Mouse (Mus musculus): ENCODE data around the gene Trappc3. TPM values are rescaled to one million over a fixed set of nuclear protein-coding genes. Genes with fewer than 3 reads are reported as not detected.

Trappc3 gene
- polyA plus RNA-seq, 1 experiment from 2014 or later: 103 TPM

- no peak overlapping the region for H3K27ac ChIP-seq (ENCODE audit: low read length)
- peaks cover 12% of the 10 kb centered on the region for H3K4me1 ChIP-seq (ENCODE audit: control insufficient read depth, insufficient read depth, low read length)
- H3K9me3 ChIP-seq (replicated peaks; ENCODE audit: control insufficient read depth, low read length): no peaks in the 10 kb centered on the region
- H3K27me3 ChIP-seq (ENCODE audit: control insufficient read depth, insufficient read depth, low read length): peaks cover 9% of the 10 kb centered on the region; the same call in 1 of the 2 replicates
- no peaks in the 10 kb centered on the region for H3K36me3 ChIP-seq (ENCODE audit: control insufficient read depth, insufficient read depth, low read length)
- ATAC-seq (ENCODE audit: insufficient read depth, low FRiP score): no peak
- no peak overlapping the region for H3K9ac ChIP-seq (ENCODE audit: low read length)
- WGBS: 78% methylated on average over 8 of the region's 8 CpGs
- no peak overlapping the region for H3K4me2 ChIP-seq (ENCODE audit: low read depth, low read length)
- H3K4me3 ChIP-seq (replicated peaks; ENCODE audit: low read length): no peak overlapping the region
Measured at GRCm38 (mm10) chr4:126283582-126283981, 21.5 kb downstream of the Trappc3 start.

GRCm38 (mm10) chr4:126286492-126286891 lies 24.4 kb downstream of the Trappc3 start, which contains the start of gene Col8a2:
Col8a2 (plus strand) TSS chr4:126286793.
- peaks cover 13% of the 10 kb centered on the region for H3K4me1 ChIP-seq (ENCODE audit: control insufficient read depth, insufficient read depth, low read length)
- peak within 1 kb of the TSS; percentile 75 for H3K9ac ChIP-seq (ENCODE audit: low read length)
- peaks cover 9% of the 10 kb centered on the region; the same call in 1 of the 2 replicates for H3K27me3 ChIP-seq (ENCODE audit: control insufficient read depth, insufficient read depth, low read length)
- peak within 1 kb of the TSS; percentile 56; the same call in 1 of the 2 replicates for H3K27ac ChIP-seq (ENCODE audit: low read length)
- H3K36me3 ChIP-seq (ENCODE audit: control insufficient read depth, insufficient read depth, low read length): no peaks in the 10 kb centered on the region
- peak; percentile 66 for ATAC-seq (ENCODE audit: insufficient read depth, low FRiP score)
- WGBS: 2% methylated on average over 42 of the region's 42 CpGs
- peak within 1 kb of the TSS; percentile 52 for H3K4me3 ChIP-seq (replicated peaks; ENCODE audit: low read length)
- peak within 1 kb of the TSS; percentile 67 for H3K4me2 ChIP-seq (ENCODE audit: low read depth, low read length)
- H3K9me3 ChIP-seq (replicated peaks; ENCODE audit: control insufficient read depth, low read length): no peaks in the 10 kb centered on the region

GRCm38 (mm10) chr4:126287302-126287995 lies 25.3 kb downstream of the Trappc3 start:
- no peaks in the 10 kb centered on the region for H3K9me3 ChIP-seq (replicated peaks; ENCODE audit: control insufficient read depth, low read length)
- peak overlapping the region; percentile 75; the same call in 1 of the 2 replicates for H3K9ac ChIP-seq (ENCODE audit: low read length)
- H3K27me3 ChIP-seq (ENCODE audit: control insufficient read depth, insufficient read depth, low read length): peaks cover 9% of the 10 kb centered on the region; the same call in 1 of the 2 replicates
- peaks cover 13% of the 10 kb centered on the region for H3K4me1 ChIP-seq (ENCODE audit: control insufficient read depth, insufficient read depth, low read length)
- no peaks in the 10 kb centered on the region for H3K36me3 ChIP-seq (ENCODE audit: control insufficient read depth, insufficient read depth, low read length)
- H3K4me3 ChIP-seq (replicated peaks; ENCODE audit: low read length): peak overlapping the region; percentile 52
- ATAC-seq (ENCODE audit: insufficient read depth, low FRiP score): peak; percentile 6; the same call in 1 of the 2 replicates
- peak overlapping the region; percentile 40 for H3K27ac ChIP-seq (ENCODE audit: low read length)
- WGBS: 28% methylated on average over 11 of the region's 11 CpGs
- H3K4me2 ChIP-seq (ENCODE audit: low read depth, low read length): peak overlapping the region; percentile 67

- peak; percentile 5; the same call in 1 of the 2 replicates for ATAC-seq (ENCODE audit: insufficient read depth, low FRiP score)
- peak overlapping the region; percentile 67 for H3K4me2 ChIP-seq (ENCODE audit: low read depth, low read length)
- no peaks in the 10 kb centered on the region for H3K36me3 ChIP-seq (ENCODE audit: control insufficient read depth, insufficient read depth, low read length)
- H3K27me3 ChIP-seq (ENCODE audit: control insufficient read depth, insufficient read depth, low read length): peaks cover 9% of the 10 kb centered on the region; the same call in 1 of the 2 replicates
- H3K4me1 ChIP-seq (ENCODE audit: control insufficient read depth, insufficient read depth, low read length): peaks cover 13% of the 10 kb centered on the region
- no peaks in the 10 kb centered on the region for H3K9me3 ChIP-seq (replicated peaks; ENCODE audit: control insufficient read depth, low read length)
- H3K4me3 ChIP-seq (replicated peaks; ENCODE audit: low read length): peak overlapping the region; percentile 18
- 27% methylated on average over 17 of the region's 17 CpGs for WGBS
- H3K27ac ChIP-seq (ENCODE audit: low read length): peak overlapping the region; percentile 40
- H3K9ac ChIP-seq (ENCODE audit: low read length): peak overlapping the region; percentile 28; the same call in 1 of the 2 replicates
Measured at GRCm38 (mm10) chr4:126288085-126288666, 26.1 kb downstream of the Trappc3 start.

- Histone ChIP-seq H3K27me3 (ENCODE audit: control insufficient read depth, insufficient read depth, low read length) (peaks cover 9% of the 10 kb centered on the region; the same call in 1 of the 2 replicates), H3K9me3 (replicated peaks; ENCODE audit: control insufficient read depth, low read length) (no peaks in the 10 kb centered on the region), H3K4me1 (ENCODE audit: control insufficient read depth, insufficient read depth, low read length) (peaks cover 13% of the 10 kb centered on the region), H3K27ac (ENCODE audit: low read length) (no peak overlapping the region), H3K4me3 (replicated peaks; ENCODE audit: low read length) (no peak overlapping the region), H3K4me2 (ENCODE audit: low read depth, low read length) (no peak overlapping the region), H3K9ac (ENCODE audit: low read length) (no peak overlapping the region), H3K36me3 (ENCODE audit: control insufficient read depth, insufficient read depth, low read length) (no peaks in the 10 kb centered on the region)
- no peak for ATAC-seq (ENCODE audit: insufficient read depth, low FRiP score)
- 84% methylated on average over 8 of the region's 8 CpGs for WGBS
Measured at GRCm38 (mm10) chr4:126290314-126290713, 28.2 kb downstream of the Trappc3 start.

GRCm38 (mm10) chr4:126291196-126291595 lies 29.1 kb downstream of the Trappc3 start:
- no peak overlapping the region for H3K27ac ChIP-seq (ENCODE audit: low read length)
- H3K27me3 ChIP-seq (ENCODE audit: control insufficient read depth, insufficient read depth, low read length): peaks cover 3% of the 10 kb centered on the region; the same call in 1 of the 2 replicates
- H3K4me3 ChIP-seq (replicated peaks; ENCODE audit: low read length): no peak overlapping the region
- no peak overlapping the region; the same call in 1 of the 2 replicates for H3K9ac ChIP-seq (ENCODE audit: low read length)
- no peak for ATAC-seq (ENCODE audit: insufficient read depth, low FRiP score)
- WGBS: 13% methylated on average over 13 of the region's 13 CpGs
- peaks cover 13% of the 10 kb centered on the region for H3K4me1 ChIP-seq (ENCODE audit: control insufficient read depth, insufficient read depth, low read length)
- H3K9me3 ChIP-seq (replicated peaks; ENCODE audit: control insufficient read depth, low read length): no peaks in the 10 kb centered on the region
- no peak overlapping the region for H3K4me2 ChIP-seq (ENCODE audit: low read depth, low read length)
- H3K36me3 ChIP-seq (ENCODE audit: control insufficient read depth, insufficient read depth, low read length): no peaks in the 10 kb centered on the region

- no peak for ATAC-seq (ENCODE audit: insufficient read depth, low FRiP score)
- no peaks in the 10 kb centered on the region for H3K36me3 ChIP-seq (ENCODE audit: control insufficient read depth, insufficient read depth, low read length)
- H3K4me2 ChIP-seq (ENCODE audit: low read depth, low read length): no peak overlapping the region
- no peak overlapping the region for H3K4me3 ChIP-seq (replicated peaks; ENCODE audit: low read length)
- no peak overlapping the region for H3K27ac ChIP-seq (ENCODE audit: low read length)
- 0 out of 2 replicates have a peak, but pooled peaks cover 3% of the 10 kb centered on the region for H3K27me3 ChIP-seq (ENCODE audit: control insufficient read depth, insufficient read depth, low read length)
- peaks cover 12% of the 10 kb centered on the region for H3K4me1 ChIP-seq (ENCODE audit: control insufficient read depth, insufficient read depth, low read length)
- no peaks in the 10 kb centered on the region for H3K9me3 ChIP-seq (replicated peaks; ENCODE audit: control insufficient read depth, low read length)
- no peak overlapping the region for H3K9ac ChIP-seq (ENCODE audit: low read length)
- 64% methylated on average over 6 of the region's 6 CpGs for WGBS
Measured at GRCm38 (mm10) chr4:126295152-126295551, 33.0 kb downstream of the Trappc3 start.

- no peak overlapping the region for H3K4me2 ChIP-seq (ENCODE audit: low read depth, low read length)
- 46% methylated on average over 4 of the region's 4 CpGs for WGBS
Measured at GRCm38 (mm10) chr4:126295937-126296336, 33.8 kb downstream of the Trappc3 start.

GRCm38 (mm10) chr4:126296617-126297101 lies 34.5 kb downstream of the Trappc3 start:
- 2% methylated on average over 34 of the region's 34 CpGs for WGBS
- Histone ChIP-seq H3K4me2 (ENCODE audit: low read depth, low read length) (peak overlapping the region; percentile 55), H3K9me3 (replicated peaks; ENCODE audit: control insufficient read depth, low read length) (no peaks in the 10 kb centered on the region), H3K27ac (ENCODE audit: low read length) (no peak overlapping the region), H3K36me3 (ENCODE audit: control insufficient read depth, insufficient read depth, low read length) (no peaks in the 10 kb centered on the region), H3K4me1 (ENCODE audit: control insufficient read depth, insufficient read depth, low read length) (peaks cover 23% of the 10 kb centered on the region), H3K27me3 (ENCODE audit: control insufficient read depth, insufficient read depth, low read length) (peaks cover 17% of the 10 kb centered on the region), H3K9ac (ENCODE audit: low read length) (peak overlapping the region; percentile 67), H3K4me3 (replicated peaks; ENCODE audit: low read length) (peak overlapping the region; percentile 28)
- ATAC-seq (ENCODE audit: insufficient read depth, low FRiP score): peak; percentile 54; the same call in 1 of the 2 replicates

More at GRCm38 (mm10) chr4:126295937-126296336, 33.8 kb downstream of the Trappc3 start:
- Histone ChIP-seq H3K36me3 (ENCODE audit: control insufficient read depth, insufficient read depth, low read length) (no peaks in the 10 kb centered on the region), H3K4me1 (ENCODE audit: control insufficient read depth, insufficient read depth, low read length) (peaks cover 17% of the 10 kb centered on the region), H3K27me3 (ENCODE audit: control insufficient read depth, insufficient read depth, low read length) (peaks cover 11% of the 10 kb centered on the region), H3K9me3 (replicated peaks; ENCODE audit: control insufficient read depth, low read length) (no peaks in the 10 kb centered on the region), H3K27ac (ENCODE audit: low read length) (no peak overlapping the region), H3K4me3 (replicated peaks; ENCODE audit: low read length) (no peak overlapping the region), H3K9ac (ENCODE audit: low read length) (peak overlapping the region; percentile 67; the same call in 1 of the 2 replicates)
- ATAC-seq (ENCODE audit: insufficient read depth, low FRiP score): no peak

Data from stomach, embryonic 16.5 days (tissue).